Mouse (Mus musculus): ENCODE results near the gene Fitm2. TPM values are rescaled to one million over a fixed set of nuclear protein-coding genes. Genes with fewer than 3 reads are reported as not detected.
A peak's percentile ranks its signal among the peaks of the same experiment; 100 is the strongest.

Gene Fitm2
- 11.2 and 13.0 TPM in 2 replicates for polyA plus RNA-seq (2016; fragmentation: Nextera tagmentation; extraction: Ambion mirVana)

DNA sequence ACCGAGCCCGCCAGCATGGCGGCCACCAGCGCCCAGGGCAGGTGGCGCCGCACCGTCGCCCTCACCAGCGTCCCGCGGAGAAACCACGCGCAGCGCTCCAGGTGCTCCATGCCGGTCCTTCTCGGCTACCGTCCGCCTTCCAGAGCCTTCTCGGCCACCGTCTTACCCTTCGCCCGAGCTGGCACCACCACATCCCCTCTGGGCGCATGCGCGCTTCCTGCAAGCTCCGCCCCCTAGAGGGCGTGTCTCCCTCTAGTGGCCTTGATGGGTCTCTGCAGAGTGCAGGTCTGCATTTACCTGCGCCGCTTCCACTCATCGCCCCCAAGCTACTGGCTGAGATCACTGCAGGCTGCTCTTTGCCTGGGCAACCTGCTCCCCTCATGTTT, at the start of gene Fitm2:
Gene Fitm2 (minus strand): TSS at position 164 of the 386 bp plus-strand sequence.
- H3K4me3 ChIP-seq, result peak within 1 kb of the TSS; percentile 84
- peaks cover 23% of the 10 kb centered on the region for H3K36me3 ChIP-seq
- peak; percentile 91 for ATAC-seq (ENCODE audit: low FRiP score, low read depth)
- H3K4me1 ChIP-seq, result peaks cover 9% of the 10 kb centered on the region
- H3K4me2 ChIP-seq (replicated peaks), result peak within 1 kb of the TSS; percentile 68
- H3K27ac ChIP-seq (replicated peaks), result peak within 1 kb of the TSS; percentile 63
- H3K27me3 ChIP-seq, result no peaks in the 10 kb centered on the region
- WGBS, result under 1% methylated on average over 27 of the region's 30 CpGs
- H3K9ac ChIP-seq (replicated peaks), result peak within 1 kb of the TSS; percentile 81
- no peaks in the 10 kb centered on the region for H3K9me3 ChIP-seq

DNA sequence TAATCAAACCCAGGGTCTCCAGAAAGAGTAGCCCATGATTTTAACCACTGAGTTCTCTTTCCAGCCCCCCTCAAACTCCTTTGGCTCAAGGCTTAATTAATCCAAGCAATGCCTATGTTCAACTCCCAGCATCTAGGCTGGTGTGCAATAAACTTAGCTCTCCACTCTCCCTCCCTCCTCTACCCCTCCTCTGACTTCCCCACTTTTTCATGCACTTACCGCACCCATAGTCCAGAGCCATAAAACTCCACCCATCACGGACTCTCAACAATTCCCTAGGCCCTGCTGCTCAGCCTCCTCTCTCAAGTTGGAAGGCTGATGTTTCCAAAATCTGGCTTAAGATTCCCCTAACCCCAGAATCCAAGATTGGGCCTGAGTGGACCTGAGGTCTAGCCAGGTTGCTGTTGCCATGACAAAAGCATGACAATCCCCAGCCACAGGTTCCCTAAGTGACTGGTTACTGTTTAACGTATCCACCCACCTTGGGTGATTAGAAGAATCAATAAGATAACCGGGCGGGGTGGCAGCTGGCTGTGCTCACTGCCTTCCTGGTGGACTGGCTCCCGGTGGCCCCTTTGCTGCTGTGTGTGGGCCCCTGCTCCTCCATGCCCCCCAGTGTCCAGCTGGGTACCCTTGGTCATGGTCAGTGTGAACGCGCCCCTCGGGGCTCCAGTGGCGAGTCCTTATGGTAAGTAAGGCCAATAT, 34.0 kb upstream of the Fitm2 start, which contains the start of gene Hnf4a:
Gene Hnf4a (plus strand): TSS at position 509 of the 705 bp plus-strand sequence.
- H3K27ac ChIP-seq (replicated peaks), result no peak within 1 kb of the TSS
- H3K9me3 ChIP-seq, result no peaks in the 10 kb centered on the region
- no peaks in the 10 kb centered on the region for H3K4me1 ChIP-seq
- H3K9ac ChIP-seq (replicated peaks), result no peak within 1 kb of the TSS
- no peak for ATAC-seq (ENCODE audit: low FRiP score, low read depth)
- H3K27me3 ChIP-seq, result no peaks in the 10 kb centered on the region
- 91% methylated on average over 10 of the region's 10 CpGs for WGBS
- no peak within 1 kb of the TSS for H3K4me3 ChIP-seq
- H3K4me2 ChIP-seq (replicated peaks), result no peak within 1 kb of the TSS
- H3K36me3 ChIP-seq, result no peaks in the 10 kb centered on the region

DNA sequence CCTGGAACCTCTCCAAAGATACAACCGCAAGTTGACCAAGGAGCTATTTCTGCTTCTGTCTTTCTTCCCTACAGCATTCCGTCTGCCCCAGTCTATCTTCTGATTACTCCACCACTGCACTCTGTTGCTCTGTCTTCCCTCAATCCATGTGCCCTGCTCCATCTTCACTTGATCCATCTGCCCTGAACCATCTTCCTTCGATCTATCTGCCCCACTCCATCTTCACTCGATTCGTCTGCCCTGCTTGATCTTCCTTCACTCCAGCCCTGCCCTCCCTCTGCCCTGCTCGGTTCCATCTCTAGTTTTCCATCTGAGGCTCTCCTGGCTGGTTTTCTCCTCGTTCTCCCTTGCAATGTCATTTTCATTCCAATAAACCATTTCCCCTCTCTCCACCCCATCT, 30.8 kb upstream of the Fitm2 start:
- Histone ChIP-seq H3K27ac (replicated peaks) (no peak overlapping the region), H3K4me3 (no peak overlapping the region), H3K9ac (replicated peaks) (no peak overlapping the region), H3K36me3 (no peaks in the 10 kb centered on the region), H3K27me3 (no peaks in the 10 kb centered on the region; the same call in 1 of the 2 replicates), H3K4me2 (replicated peaks) (no peak overlapping the region), H3K4me1 (no peaks in the 10 kb centered on the region), H3K9me3 (no peaks in the 10 kb centered on the region)
- whole genome bisulfite sequencing, result 85% methylated on average over 7 of the region's 7 CpGs
- ATAC-seq (ENCODE audit: low FRiP score, low read depth), result no peak

- Histone ChIP-seq H3K36me3 (no peaks in the 10 kb centered on the region), H3K4me2 (replicated peaks) (no peak overlapping the region), H3K9ac (replicated peaks) (no peak overlapping the region), H3K4me1 (no peaks in the 10 kb centered on the region), H3K27me3 (no peaks in the 10 kb centered on the region; the same call in 1 of the 2 replicates), H3K27ac (replicated peaks) (no peak overlapping the region), H3K4me3 (no peak overlapping the region), H3K9me3 (no peaks in the 10 kb centered on the region)
- no peak for ATAC-seq (ENCODE audit: low FRiP score, low read depth)
- 83% methylated on average over 2 of the region's 2 CpGs for WGBS
These were observed 29.8 kb upstream of the Fitm2 start for GRCm38 (mm10) chr2:163502219-163502618.

- 44% methylated on average over 6 of the region's 6 CpGs for WGBS
- ATAC-seq (ENCODE audit: low FRiP score, low read depth), result no peak
- H3K4me3 ChIP-seq, result no peak overlapping the region
- H3K27ac ChIP-seq (replicated peaks), result no peak overlapping the region
- H3K9me3 ChIP-seq, result no peaks in the 10 kb centered on the region
- no peak overlapping the region for H3K9ac ChIP-seq (replicated peaks)
- H3K27me3 ChIP-seq, result no peaks in the 10 kb centered on the region; the same call in 1 of the 2 replicates
- H3K4me2 ChIP-seq (replicated peaks), result no peak overlapping the region
- H3K4me1 ChIP-seq, result peaks cover 11% of the 10 kb centered on the region; the same call in 1 of the 2 replicates
- H3K36me3 ChIP-seq, result no peaks in the 10 kb centered on the region
These were observed 22.0 kb upstream of the Fitm2 start for GRCm38 (mm10) chr2:163494456-163494855.

DNA sequence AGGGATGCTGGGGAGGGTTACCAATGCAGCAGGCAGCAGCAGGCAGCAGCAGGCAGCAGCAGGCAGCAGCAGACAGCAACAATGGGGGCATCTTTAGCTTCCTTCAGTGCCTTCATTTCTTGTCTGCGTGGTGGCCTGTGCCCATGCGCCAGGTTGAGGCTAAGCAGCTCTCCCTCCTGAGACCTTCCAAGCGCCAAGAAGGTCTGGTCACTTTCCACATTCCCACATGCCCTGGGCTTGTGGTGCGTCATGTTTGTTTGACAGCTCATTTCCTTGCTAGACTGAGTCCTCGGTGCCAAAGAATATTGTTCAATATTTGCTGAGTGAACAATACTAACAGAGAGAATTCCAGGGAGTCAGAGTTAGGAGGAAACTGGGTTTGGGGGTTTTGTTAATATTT, 21.5 kb upstream of the Fitm2 start:
- H3K27ac ChIP-seq (replicated peaks), result no peak overlapping the region
- no peaks in the 10 kb centered on the region for H3K36me3 ChIP-seq
- H3K4me3 ChIP-seq, result no peak overlapping the region
- H3K4me2 ChIP-seq (replicated peaks), result no peak overlapping the region
- ATAC-seq (ENCODE audit: low FRiP score, low read depth), result no peak
- no peaks in the 10 kb centered on the region for H3K9me3 ChIP-seq
- H3K9ac ChIP-seq (replicated peaks), result no peak overlapping the region
- H3K27me3 ChIP-seq, result no peaks in the 10 kb centered on the region; the same call in 1 of the 2 replicates
- WGBS, result 56% methylated on average over 5 of the region's 5 CpGs
- H3K4me1 ChIP-seq, result peaks cover 11% of the 10 kb centered on the region; the same call in 1 of the 2 replicates

DNA sequence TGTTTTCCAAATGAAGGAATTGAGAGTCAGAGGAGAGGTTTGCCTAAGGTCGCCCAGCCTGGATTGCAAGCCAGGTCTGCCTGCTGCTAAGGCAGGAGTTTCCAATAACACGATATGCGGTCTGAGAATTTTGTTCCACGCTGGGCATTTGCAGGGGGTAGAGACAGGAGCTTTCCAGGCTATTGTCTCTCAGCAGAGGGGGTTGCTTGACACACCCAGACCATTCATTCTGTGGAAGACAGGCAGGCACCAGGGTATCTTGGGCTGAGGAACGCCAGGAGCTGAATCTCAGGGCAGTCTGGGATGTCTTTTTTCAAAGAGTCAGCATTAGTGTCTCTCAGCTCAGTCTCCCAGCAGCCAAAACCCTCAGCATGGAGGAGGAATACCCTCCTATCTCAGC, 20.6 kb upstream of the Fitm2 start:
- H3K4me2 ChIP-seq (replicated peaks), result no peak overlapping the region
- no peak overlapping the region for H3K9ac ChIP-seq (replicated peaks)
- ATAC-seq (ENCODE audit: low FRiP score, low read depth), result no peak
- no peaks in the 10 kb centered on the region for H3K27me3 ChIP-seq
- H3K9me3 ChIP-seq, result no peaks in the 10 kb centered on the region
- peaks cover 11% of the 10 kb centered on the region; the same call in 1 of the 2 replicates for H3K4me1 ChIP-seq
- H3K4me3 ChIP-seq, result no peak overlapping the region
- 14% methylated on average over 5 of the region's 5 CpGs for WGBS
- no peaks in the 10 kb centered on the region for H3K36me3 ChIP-seq
- H3K27ac ChIP-seq (replicated peaks), result no peak overlapping the region

- WGBS, result 77% methylated on average over 5 of the region's 5 CpGs
- Histone ChIP-seq H3K4me1 (peaks cover 11% of the 10 kb centered on the region; the same call in 1 of the 2 replicates), H3K4me3 (no peak within 1 kb of the TSS), H3K36me3 (no peaks in the 10 kb centered on the region), H3K9me3 (no peaks in the 10 kb centered on the region), H3K9ac (replicated peaks) (no peak within 1 kb of the TSS), H3K27me3 (no peaks in the 10 kb centered on the region), H3K4me2 (replicated peaks) (no peak within 1 kb of the TSS), H3K27ac (replicated peaks) (no peak within 1 kb of the TSS)
- no peak for ATAC-seq (ENCODE audit: low FRiP score, low read depth)
These were observed 19.6 kb upstream of the Fitm2 start, which contains the start of gene R3hdml for GRCm38 (mm10) chr2:163492018-163492417. R3hdml (plus strand) TSS chr2:163492318.

GRCm38 (mm10) chr2:163491351-163491750, 18.9 kb upstream of the Fitm2 start:
- H3K27ac ChIP-seq (replicated peaks), result no peak overlapping the region
- H3K4me1 ChIP-seq, result peaks cover 11% of the 10 kb centered on the region; the same call in 1 of the 2 replicates
- H3K9me3 ChIP-seq, result no peaks in the 10 kb centered on the region
- no peak overlapping the region for H3K4me2 ChIP-seq (replicated peaks)
- no peaks in the 10 kb centered on the region for H3K27me3 ChIP-seq
- WGBS, result 57% methylated on average over 7 of the region's 7 CpGs
- no peak overlapping the region for H3K4me3 ChIP-seq
- no peaks in the 10 kb centered on the region for H3K36me3 ChIP-seq
- ATAC-seq (ENCODE audit: low FRiP score, low read depth), result no peak
- H3K9ac ChIP-seq (replicated peaks), result no peak overlapping the region

- Histone ChIP-seq H3K4me3 (no peak overlapping the region), H3K27me3 (no peaks in the 10 kb centered on the region), H3K9ac (replicated peaks) (no peak overlapping the region), H3K36me3 (no peaks in the 10 kb centered on the region), H3K4me2 (replicated peaks) (no peak overlapping the region), H3K9me3 (no peaks in the 10 kb centered on the region), H3K27ac (replicated peaks) (no peak overlapping the region), H3K4me1 (peaks cover 11% of the 10 kb centered on the region; the same call in 1 of the 2 replicates)
- WGBS, result 92% methylated on average over 17 of the region's 17 CpGs
- no peak for ATAC-seq (ENCODE audit: low FRiP score, low read depth)
These were observed 18.2 kb upstream of the Fitm2 start for GRCm38 (mm10) chr2:163490656-163491055.

DNA sequence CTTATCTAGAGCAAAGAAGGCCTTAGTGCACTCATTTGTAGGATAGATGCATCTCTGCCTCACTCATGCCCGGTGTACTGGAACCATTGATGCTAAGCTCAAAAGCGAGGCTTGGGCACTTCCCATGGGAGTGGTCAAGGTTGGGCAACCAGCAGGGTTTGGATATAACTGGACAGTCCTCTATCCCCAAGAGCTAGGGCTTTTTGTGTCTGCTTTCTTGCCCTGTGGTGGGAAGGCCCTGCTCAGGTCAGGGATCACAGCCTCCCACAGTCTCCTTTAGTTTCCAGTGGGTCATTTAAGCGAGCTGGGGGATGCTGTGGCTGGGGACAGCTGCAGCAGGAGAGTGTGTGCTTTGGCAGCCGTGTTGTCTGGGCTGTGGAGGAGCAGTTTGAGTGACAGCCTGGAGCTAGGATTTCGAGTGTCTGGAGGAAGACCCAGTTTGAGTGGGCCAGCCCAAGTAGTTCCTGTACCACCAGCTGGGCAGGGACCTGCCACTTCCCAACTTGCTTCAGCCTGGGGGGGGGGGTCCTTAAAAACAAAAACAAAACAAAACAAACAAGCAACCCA, 17.4 kb upstream of the Fitm2 start:
- Histone ChIP-seq H3K9ac (replicated peaks) (no peak overlapping the region), H3K27ac (replicated peaks) (no peak overlapping the region), H3K9me3 (no peaks in the 10 kb centered on the region), H3K4me2 (replicated peaks) (no peak overlapping the region), H3K4me3 (no peak overlapping the region), H3K27me3 (no peaks in the 10 kb centered on the region), H3K36me3 (no peaks in the 10 kb centered on the region), H3K4me1 (peaks cover 11% of the 10 kb centered on the region; the same call in 1 of the 2 replicates)
- ATAC-seq (ENCODE audit: low FRiP score, low read depth), result no peak
- 63% methylated on average over 5 of the region's 5 CpGs for WGBS

DNA sequence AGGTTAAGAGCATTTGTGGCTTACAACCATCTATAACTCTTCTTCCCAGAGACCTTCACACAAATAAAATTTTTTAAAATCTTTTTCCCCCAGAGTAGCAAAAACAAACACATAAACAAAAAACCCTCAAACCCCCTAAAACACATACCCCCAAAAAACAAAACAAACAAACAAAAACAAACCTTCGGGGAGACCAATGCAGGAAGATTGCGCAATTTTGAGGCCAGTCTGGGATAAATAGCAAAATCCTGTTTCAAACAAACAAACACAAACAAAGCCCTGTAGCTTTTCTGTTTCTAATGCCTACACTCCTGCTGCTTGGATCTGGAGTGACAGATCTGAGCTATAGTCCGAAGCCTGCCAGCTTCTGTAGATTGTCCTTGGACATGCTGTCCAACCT, 14.9 kb upstream of the Fitm2 start:
- WGBS, result 88% methylated on average over 3 of the region's 3 CpGs
- Histone ChIP-seq H3K27ac (replicated peaks) (no peak overlapping the region), H3K9me3 (no peaks in the 10 kb centered on the region), H3K36me3 (no peaks in the 10 kb centered on the region), H3K4me3 (no peak overlapping the region), H3K27me3 (no peaks in the 10 kb centered on the region), H3K4me1 (0 out of 2 replicates have a peak, but pooled peaks cover 4% of the 10 kb centered on the region), H3K4me2 (replicated peaks) (no peak overlapping the region), H3K9ac (replicated peaks) (no peak overlapping the region)
- ATAC-seq (ENCODE audit: low FRiP score, low read depth), result no peak
